Mouse (Mus musculus): Measurements from ENCODE around the gene Pnrc2. TPM values are rescaled to one million over a fixed set of nuclear protein-coding genes. Genes with fewer than 3 reads are reported as not detected.

The Pnrc2 gene
- total and polyA plus RNA-seq, 3 experiments = 48.0 to 76.3 (median 49.8) TPM

DNA sequence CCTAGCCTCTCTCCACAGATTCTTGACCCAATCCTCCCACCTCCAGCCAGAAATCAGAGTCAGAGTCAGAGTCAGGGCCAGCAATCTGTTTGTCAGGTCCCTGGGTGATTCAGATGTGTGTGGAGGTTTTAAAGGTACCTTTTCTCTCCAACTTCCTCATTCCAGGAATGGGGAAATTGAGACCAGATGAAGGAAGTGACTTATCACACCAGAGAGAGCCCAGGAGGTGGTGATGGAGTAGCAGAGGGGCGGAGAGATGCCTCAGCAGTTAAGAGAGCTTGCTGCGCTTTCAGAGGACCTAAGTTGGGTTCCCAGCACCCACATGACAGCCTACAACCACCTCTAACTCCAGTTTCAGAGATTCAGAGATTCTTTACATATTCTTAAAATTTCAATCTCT lies 17.9 kb upstream of the Pnrc2 start (continued):
- TF ChIP-seq CHD1 (IDR thresholded peaks at IDR 0.05; ENCODE audit: low read depth, low read length) (no peak), MXI1 (IDR thresholded peaks at IDR 0.05; ENCODE audit: low read depth, low read length) (peak; percentile 34; the same call in 1 of the 2 replicates), HCFC1 (IDR thresholded peaks at IDR 0.05; ENCODE audit: low read depth, low read length) (peak; percentile 24; the same call in 1 of the 2 replicates), NELFE (IDR thresholded peaks at IDR 0.05; ENCODE audit: low read depth, low read length) (no peak), RCOR1 (IDR thresholded peaks at IDR 0.05; ENCODE audit: low read depth, low read length) (peak; percentile 100), E2F4 (IDR thresholded peaks at IDR 0.05; ENCODE audit: borderline replicate concordance, low read depth, low read length) (0 out of 2 replicates have a peak, but pooled peaks have one; percentile 61), POLR2A (IDR thresholded peaks at IDR 0.05; ENCODE audit: control insufficient read depth in 1 of 2, insufficient read depth in 1 of 2, low read depth in 1 of 2, low read length in 2 of 2, poor library complexity in 1 of 2) (no peak), MAX (IDR thresholded peaks at IDR 0.05; ENCODE audit: low read length) (no peak), NRF1 (IDR thresholded peaks at IDR 0.05; ENCODE audit: insufficient read depth, low read depth, low read length, poor library complexity, severe bottlenecking) (no peak)

DNA sequence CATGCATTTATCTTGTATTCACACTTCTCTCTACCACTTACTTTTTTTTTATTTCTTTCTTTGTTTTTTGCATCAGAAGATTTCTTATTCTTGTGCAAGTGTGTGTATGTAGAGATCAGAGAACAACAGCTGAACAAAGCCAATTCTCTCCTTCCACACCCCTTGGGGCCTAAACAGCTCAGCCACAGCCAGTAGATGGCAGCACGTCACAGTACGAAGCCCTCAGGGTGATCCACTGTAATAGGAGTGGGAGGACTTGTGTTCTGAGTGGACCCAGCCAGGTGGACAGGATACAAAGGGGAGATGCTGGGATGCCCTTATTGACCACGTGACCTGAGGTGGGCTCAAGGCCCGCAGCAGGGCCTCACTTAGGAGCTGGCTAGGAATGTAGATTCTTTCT lies 16.2 kb upstream of the Pnrc2 start:
- no peaks in the 10 kb centered on the region for H3K79me2 ChIP-seq (ENCODE audit: control insufficient read depth, insufficient read depth, low read length, poor library complexity)
- H3K36me3 ChIP-seq (ENCODE audit: control insufficient read depth in 1 of 2, insufficient read depth in 2 of 2, low read length in 2 of 2) = peaks cover 0 to 21% of the 10 kb centered on the region in 2 experiments; a peak in 2 of 4 replicates
- no peaks in the 10 kb centered on the region for H3K9me3 ChIP-seq (replicated peaks; ENCODE audit: insufficient read depth, low read length)
- DNase-seq (ENCODE audit: low read depth, low spot score) = peak; percentile 83
- peaks cover 4 to 29% of the 10 kb centered on the region in 2 experiments for H3K4me1 ChIP-seq (ENCODE audit: control insufficient read depth in 1 of 2, insufficient read depth in 2 of 2, low read length in 2 of 2)
- H3K4me3 ChIP-seq (ENCODE audit: control insufficient read depth in 1 of 2, insufficient read depth in 1 of 2, low read depth in 2 of 2, low read length in 2 of 2) = no peak overlapping the region
- TF ChIP-seq ZC3H11A (IDR thresholded peaks at IDR 0.05; ENCODE audit: low read depth, low read length) = peak; percentile 86
- TF ChIP-seq SMC3 (IDR thresholded peaks at IDR 0.05; ENCODE audit: low read depth, low read length) = peak; percentile 94
- no peak for TF ChIP-seq CHD2 (IDR thresholded peaks at IDR 0.05; ENCODE audit: low read length)
- TF ChIP-seq SIN3A (IDR thresholded peaks at IDR 0.05; ENCODE audit: low read length) = 0 out of 2 replicates have a peak, but pooled peaks have one; percentile 30
- TF ChIP-seq RAD21 (IDR thresholded peaks at IDR 0.05; ENCODE audit: low read depth, low read length) = peak; percentile 91
- peak; percentile 35 for TF ChIP-seq USF1 (IDR thresholded peaks at IDR 0.05; ENCODE audit: low read depth, low read length)
- no peak for TF ChIP-seq EP300 (IDR thresholded peaks at IDR 0.05; ENCODE audit: low read depth in 1 of 2, low read length in 2 of 2)
- no peak for TF ChIP-seq NRF1 (IDR thresholded peaks at IDR 0.05; ENCODE audit: insufficient read depth, low read depth, low read length, poor library complexity, severe bottlenecking)
- TF ChIP-seq CTCF (IDR thresholded peaks at IDR 0.05 in 2 of 3, conservative IDR thresholded peaks at IDR 0.05 in 1 of 3; ENCODE audit: control insufficient read depth in 1 of 3, insufficient read depth in 1 of 3, low read depth in 2 of 3, low read length in 3 of 3, poor library complexity in 1 of 3, severe bottlenecking in 1 of 3) = peak; percentile 78 to 96 (median 93)
- TF ChIP-seq MAZ (IDR thresholded peaks at IDR 0.05; ENCODE audit: low read depth, low read length) = no peak
- no peak overlapping the region for H3K9ac ChIP-seq (ENCODE audit: control insufficient read depth, low read depth, low read length, poor library complexity, severe bottlenecking)
- H3K27me3 ChIP-seq (ENCODE audit: control insufficient read depth in 1 of 2, insufficient read depth in 2 of 2, low read length in 2 of 2) = no peaks in the 10 kb centered on the region
- no peak overlapping the region for H3K27ac ChIP-seq (ENCODE audit: control insufficient read depth, low read depth, low read length)

Data from MEL (cell line).